Mouse (Mus musculus): ENCODE results near the gene Cd209c.

The Cd209c gene

GRCm38 (mm10) chr8:3954646-3955045 lies at the start of gene Cd209c:
Cd209c (minus strand) TSS chr8:3954746.
- DNase-seq (ENCODE audit: extremely low spot score) = no peak

- peak; percentile 2 for DNase-seq (ENCODE audit: extremely low spot score)
These were observed 39.7 kb upstream of the Cd209c start for GRCm38 (mm10) chr8:3994219-3994618.

DNA sequence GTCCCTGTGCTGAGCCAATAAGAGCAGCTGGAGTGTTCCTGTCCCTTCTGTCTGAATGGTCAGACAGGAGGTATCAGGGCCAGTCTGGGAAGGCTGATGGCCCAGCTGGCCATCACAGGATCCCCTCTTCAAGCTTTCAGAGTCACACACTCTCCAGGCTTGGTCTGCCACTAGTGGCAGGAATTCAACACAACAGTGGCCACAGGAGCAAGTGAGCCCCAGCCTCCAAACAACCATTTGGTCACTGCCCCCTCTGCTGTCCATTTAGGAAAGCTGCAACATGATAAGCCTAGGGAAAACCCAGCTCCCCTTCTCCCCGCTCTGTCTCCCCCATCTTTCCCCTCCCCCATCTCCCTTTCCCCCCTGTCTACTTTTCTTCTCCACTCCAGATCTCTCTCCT lies 1.5 kb upstream of the Cd209c start:
- DNase-seq (ENCODE audit: extremely low spot score) = no peak

- no peak for DNase-seq (ENCODE audit: extremely low spot score)
These were observed 14.5 kb downstream of the Cd209c start for GRCm38 (mm10) chr8:3940023-3940422.

DNA sequence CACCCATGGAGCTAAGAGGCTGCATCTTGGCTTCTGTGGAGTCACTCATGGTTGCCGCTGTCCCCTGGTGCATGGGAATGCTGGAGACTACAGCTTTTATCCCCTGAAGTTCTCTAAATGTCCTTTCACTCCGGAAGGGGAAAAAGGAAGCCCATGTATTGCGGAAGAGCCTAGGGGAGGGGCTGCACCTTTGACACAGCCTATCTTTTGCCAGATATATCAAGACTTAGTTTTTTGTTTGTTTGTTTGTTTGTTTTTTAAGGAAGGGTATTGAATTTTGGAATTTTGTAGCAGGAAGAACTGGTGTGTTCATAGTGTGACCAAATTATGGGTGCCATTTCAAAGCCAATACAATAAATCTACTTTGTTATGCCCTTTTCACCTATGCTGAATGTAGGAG lies 27.8 kb downstream of the Cd209c start, which contains the start of gene Cd209b:
Gene Cd209b, minus strand, starts transcription at position 101 of the 400 bp plus-strand sequence.
- DNase-seq (ENCODE audit: extremely low spot score) = no peak

Data from embryo, embryonic 9.5 days (tissue).